Mouse (Mus musculus) liver, postnatal 0 days (tissue): ENCODE results near the gene Plekho2. TPM values are rescaled to one million over a fixed set of nuclear protein-coding genes. Genes with fewer than 3 reads are reported as not detected.

Experiments used
- ATAC-seq: fragments of 200-750 bp; cut with Nextera tagmentation; 2 replicates; pipeline ENCODE4 v1.8.0; 2017; ENCODE audit warnings: mild to moderate bottlenecking, moderate library complexity
- DNase-seq: peaks from one replicate; pipeline ENCODE4 v3.0.0-alpha.2; 2016
- H3K27ac ChIP-seq: fragments of 300-500 bp; sonication (generic); 2 replicates; pipeline ENCODE4 v1.5.1; 2014; ENCODE audit warnings: antibody characterized with exemption, moderate library complexity, mild to moderate bottlenecking, low read depth
- H3K27me3 ChIP-seq: fragments of 300-500 bp; sonication (generic); 2 replicates; pipeline ENCODE4 v1.6.1; 2014; ENCODE audit warnings: low read length, control low read depth, mixed read lengths; ENCODE audit not compliant: insufficient read depth
- H3K36me3 ChIP-seq: fragments of 300-500 bp; sonication (generic); replicated peaks from 2 replicates; pipeline ENCODE4 v1.6.1; 2014; ENCODE audit warnings: mild to moderate bottlenecking, control low read depth, low read length, moderate library complexity, mixed read lengths; ENCODE audit not compliant: insufficient read depth
- H3K4me1 ChIP-seq: fragments of 300-500 bp; sonication (generic); 2 replicates; pipeline ENCODE4 v1.6.1; 2014; ENCODE audit warnings: antibody characterized with exemption, mild to moderate bottlenecking, control low read depth; ENCODE audit not compliant: insufficient read depth
- H3K4me2 ChIP-seq: fragments of 300-500 bp; sonication (generic); 2 replicates; pipeline ENCODE4 v1.6.1; 2014; ENCODE audit warnings: low read depth, mild to moderate bottlenecking, low read length, moderate library complexity, mixed read lengths
- H3K4me3 ChIP-seq: fragments of 300-500 bp; sonication (generic); 2 replicates; pipeline ENCODE4 v1.5.1; 2014; ENCODE audit warnings: low read depth, low read length
- H3K9ac ChIP-seq: fragments of 300-500 bp; sonication (generic); replicated peaks from 2 replicates; pipeline ENCODE4 v1.6.1; 2014; ENCODE audit warnings: mild to moderate bottlenecking, moderate library complexity
- H3K9me3 ChIP-seq: fragments of 300-500 bp; sonication (generic); 2 replicates; pipeline ENCODE4 v1.6.1; 2016; ENCODE audit warnings: mild to moderate bottlenecking, control low read depth, low read length, mixed read lengths
- CTCF ChIP-seq: sonication (generic); IDR thresholded peaks from 2 replicates; pipeline ENCODE4 v1.5.1; 2016; ENCODE audit warnings: antibody characterized with exemption, low read depth
- EP300 ChIP-seq: IDR thresholded peaks from 2 replicates; pipeline ENCODE4 v1.6.1; 2016; ENCODE audit warnings: antibody characterized with exemption, low read depth, mild to moderate bottlenecking
- WGBS: fragments of 180-500 bp; shearing (Covaris S2); extraction: QIAGEN DNeasy Blood & Tissue Kit; methylation state at CpG from one replicate; pipeline ENCODE4 v1.1.7; 2014; ENCODE audit not compliant: insufficient replicate concordance; 5-methylcytosine and 5-hydroxymethylcytosine counted together
- polyA plus RNA-seq: library from polyadenylated mRNA; unstranded; fragments of >200 nt; fragmentation: Nextera tagmentation; extraction: Ambion mirVana; gene quantifications from 2 replicates; pipeline ENCODE4 v1.2.1, GENCODE M21; 2015

Gene Plekho2
- polyA plus RNA-seq, 1 experiment from 2014 or later, result 14.5 TPM

DNA sequence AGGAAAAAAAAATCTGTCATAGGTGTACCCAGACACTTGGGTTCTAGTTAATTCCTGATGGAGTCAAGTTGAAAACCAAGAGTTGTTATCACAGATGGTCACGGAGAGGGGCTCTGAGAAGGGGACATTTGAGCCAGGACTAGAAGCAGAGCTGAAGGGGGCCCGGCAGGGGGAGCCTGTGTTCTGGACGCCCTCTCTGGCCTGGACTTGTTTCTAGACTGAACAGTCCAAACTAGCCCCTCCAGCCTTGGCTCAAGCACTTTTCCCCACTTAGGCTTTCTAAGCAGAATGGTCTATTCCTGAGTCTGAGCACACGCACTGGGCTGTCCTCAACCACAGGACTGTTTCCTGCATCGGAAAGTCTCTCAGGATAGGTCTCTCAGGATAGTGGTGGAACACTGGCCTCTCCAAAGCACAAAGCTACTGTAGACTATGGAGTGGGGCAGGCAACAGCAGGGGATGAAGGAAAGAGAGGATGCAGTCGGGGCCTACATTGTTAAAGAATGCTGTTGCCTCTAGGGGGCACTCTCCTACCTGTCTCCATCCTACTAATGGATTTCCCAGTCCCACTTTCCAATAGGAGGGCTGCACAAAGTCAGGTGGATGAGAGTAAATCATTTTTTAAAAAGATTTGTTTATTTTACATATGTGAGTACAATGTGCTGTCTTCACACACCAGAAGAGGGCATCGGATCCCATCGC lies 23.7 kb upstream of the Plekho2 start:
- Histone ChIP-seq H3K4me2 (no peak overlapping the region), H3K9ac (no peak overlapping the region), H3K9me3 (no peaks in the 10 kb centered on the region), H3K27me3 (no peaks in the 10 kb centered on the region), H3K4me1 (peaks cover 4% of the 10 kb centered on the region), H3K4me3 (no peak overlapping the region), H3K36me3 (no peaks in the 10 kb centered on the region), H3K27ac (no peak overlapping the region)
- DNase-seq (no peak), ATAC-seq (no peak)
- WGBS, result 58% methylated on average over 8 of the region's 8 CpGs
- TF ChIP-seq CTCF (peak; percentile 62), EP300 (no peak)

DNA sequence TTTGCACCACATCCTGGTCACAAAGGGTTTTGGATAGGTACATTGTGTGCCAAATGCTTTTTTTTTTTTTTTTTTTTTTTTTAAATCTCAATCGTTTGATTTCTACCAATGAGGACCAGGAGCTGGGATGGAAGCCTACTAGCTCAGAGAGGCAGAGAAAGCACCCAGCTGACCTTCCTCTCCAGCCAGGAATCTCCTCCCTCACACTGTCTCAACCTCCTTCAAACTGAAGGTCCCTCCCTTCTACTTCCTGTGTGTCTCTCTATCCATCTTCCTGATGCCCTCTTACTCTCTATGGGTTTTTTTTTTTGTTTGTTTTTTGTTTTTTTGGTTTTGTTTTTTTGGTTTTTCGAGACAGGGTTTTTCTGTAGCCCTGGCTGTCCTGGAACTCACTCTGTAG lies 21.1 kb upstream of the Plekho2 start:
- Histone ChIP-seq H3K27ac (no peak overlapping the region), H3K36me3 (no peaks in the 10 kb centered on the region), H3K27me3 (no peaks in the 10 kb centered on the region), H3K9me3 (no peaks in the 10 kb centered on the region), H3K4me3 (no peak overlapping the region), H3K4me1 (peaks cover 4% of the 10 kb centered on the region), H3K9ac (no peak overlapping the region), H3K4me2 (no peak overlapping the region)
- TF ChIP-seq EP300, result no peak
- no peak for TF ChIP-seq CTCF
- no peak for ATAC-seq
- DNase-seq, result no peak
- WGBS, result 53% methylated on average over 2 of the region's 2 CpGs

DNA sequence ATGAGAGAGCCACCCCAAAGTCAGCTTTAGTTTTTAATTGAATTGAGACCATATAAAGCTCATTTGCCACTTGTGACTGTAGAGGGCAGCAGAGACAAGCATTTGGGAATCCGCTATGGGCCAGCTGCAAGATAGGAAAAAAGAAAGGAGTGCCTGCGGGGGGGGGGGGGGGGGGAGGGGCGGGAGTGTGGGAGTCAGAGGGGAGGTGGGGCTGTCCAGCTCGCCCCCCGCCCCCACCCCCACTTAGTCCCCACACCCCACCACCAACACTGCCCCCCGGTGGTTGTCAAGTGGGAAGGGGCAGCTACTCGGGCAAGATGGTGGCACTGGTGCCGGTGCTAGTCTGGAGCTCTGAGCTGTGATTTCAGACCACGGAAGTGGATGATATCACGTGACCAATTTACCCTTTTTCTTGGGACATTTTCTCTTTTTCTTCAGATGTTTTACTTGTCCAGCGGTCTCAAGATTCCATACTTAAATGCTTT lies 19.0 kb upstream of the Plekho2 start:
- ATAC-seq (no peak), DNase-seq (peak; percentile 60)
- TF ChIP-seq EP300 (no peak), CTCF (peak; percentile 68)
- 28% methylated on average over 9 of the region's 11 CpGs for WGBS
- Histone ChIP-seq H3K27ac (no peak overlapping the region), H3K9me3 (no peaks in the 10 kb centered on the region), H3K4me3 (peak overlapping the region; percentile 19; the same call in 1 of the 2 replicates), H3K4me1 (no peaks in the 10 kb centered on the region), H3K9ac (no peak overlapping the region), H3K36me3 (peaks cover 8% of the 10 kb centered on the region), H3K4me2 (peak overlapping the region; percentile 42), H3K27me3 (no peaks in the 10 kb centered on the region)

DNA sequence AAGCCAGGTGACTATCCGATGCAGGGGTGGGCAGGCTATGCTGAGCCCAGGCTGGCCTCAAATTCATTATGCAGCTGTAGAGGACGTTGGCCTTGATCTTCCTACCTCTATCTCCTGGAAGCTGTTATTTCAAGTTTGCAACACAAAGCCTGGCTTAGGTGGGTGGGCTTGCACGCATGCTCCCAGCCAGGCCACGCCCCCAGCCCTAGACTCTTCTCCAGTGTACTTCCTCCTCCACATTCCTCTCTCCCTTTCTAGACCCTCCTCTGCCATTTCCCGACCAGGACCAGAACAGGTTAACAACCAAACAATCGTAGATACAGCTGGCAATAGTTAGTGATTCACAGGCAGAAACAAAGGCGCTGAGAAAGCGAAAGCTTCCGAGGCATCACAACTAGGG lies 13.8 kb upstream of the Plekho2 start:
- no peak overlapping the region for H3K9ac ChIP-seq
- WGBS, result 89% methylated on average over 9 of the region's 9 CpGs
- ATAC-seq, result no peak
- DNase-seq, result no peak
- H3K27me3 ChIP-seq, result no peaks in the 10 kb centered on the region
- no peak overlapping the region for H3K4me3 ChIP-seq
- TF ChIP-seq CTCF (no peak), EP300 (no peak)
- H3K27ac ChIP-seq, result no peak overlapping the region
- H3K4me1 ChIP-seq, result peaks cover 8% of the 10 kb centered on the region
- H3K9me3 ChIP-seq, result no peaks in the 10 kb centered on the region
- H3K36me3 ChIP-seq, result peaks cover 39% of the 10 kb centered on the region
- H3K4me2 ChIP-seq, result no peak overlapping the region

DNA sequence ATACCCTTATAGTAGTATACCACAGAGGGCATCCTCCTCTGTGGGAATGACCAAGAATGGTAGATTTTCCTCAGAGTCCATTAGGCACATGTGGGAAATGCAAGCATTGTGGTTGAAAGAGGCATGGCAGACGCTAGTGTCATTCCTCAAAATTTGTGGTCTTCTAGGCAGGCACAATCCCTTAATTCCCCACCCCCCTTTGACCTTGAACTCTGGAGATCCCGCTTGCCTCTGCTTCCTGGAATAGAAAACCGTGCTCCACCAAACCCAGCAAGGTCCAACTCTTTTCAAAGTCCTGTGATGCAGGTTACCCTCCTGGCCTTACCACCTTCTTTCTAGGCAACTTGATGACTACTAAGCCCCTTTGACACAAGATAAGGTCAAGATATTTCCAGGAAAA lies 12.9 kb upstream of the Plekho2 start:
- Histone ChIP-seq H3K4me3 (no peak overlapping the region), H3K4me1 (peaks cover 10% of the 10 kb centered on the region), H3K27ac (no peak overlapping the region), H3K4me2 (no peak overlapping the region), H3K27me3 (no peaks in the 10 kb centered on the region), H3K9me3 (no peaks in the 10 kb centered on the region), H3K9ac (no peak overlapping the region), H3K36me3 (peaks cover 39% of the 10 kb centered on the region)
- 85% methylated on average over 3 of the region's 3 CpGs for WGBS
- no peak for DNase-seq
- no peak for ATAC-seq
- no peak for TF ChIP-seq CTCF
- no peak for TF ChIP-seq EP300

DNA sequence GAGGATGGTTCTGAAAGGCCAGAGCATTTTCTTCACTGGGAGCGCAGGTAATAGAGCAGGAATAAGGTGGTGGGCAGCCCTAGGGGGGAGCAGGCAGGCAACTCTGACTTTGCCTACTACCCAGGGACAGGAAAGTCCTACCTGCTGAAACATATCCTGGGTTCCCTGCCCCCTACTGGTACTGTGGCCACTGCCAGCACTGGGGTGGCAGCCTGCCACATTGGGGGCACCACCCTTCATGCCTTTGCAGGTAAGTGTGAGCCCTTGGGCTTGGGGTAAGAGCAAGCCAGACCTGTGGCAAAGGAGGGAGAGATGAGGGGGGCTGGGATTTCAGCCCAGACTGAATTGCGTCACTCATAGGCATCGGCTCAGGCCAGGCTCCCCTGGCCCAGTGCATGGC lies 9.3 kb upstream of the Plekho2 start:
- Histone ChIP-seq H3K4me3 (peak overlapping the region; percentile 85), H3K9ac (no peak overlapping the region), H3K4me2 (peak overlapping the region; percentile 94), H3K9me3 (no peaks in the 10 kb centered on the region), H3K27me3 (no peaks in the 10 kb centered on the region), H3K36me3 (peaks cover 32% of the 10 kb centered on the region), H3K4me1 (peaks cover 20% of the 10 kb centered on the region), H3K27ac (no peak overlapping the region)
- TF ChIP-seq EP300 (no peak), CTCF (peak; percentile 27)
- DNase-seq (no peak), ATAC-seq (no peak)
- WGBS, result 74% methylated on average over 3 of the region's 3 CpGs
